Mouse (Mus musculus) MEL (cell line): Measurements from ENCODE around the gene Vsig8. TPM values are rescaled to one million over a fixed set of nuclear protein-coding genes. Genes with fewer than 3 reads are reported as not detected.

Source experiments
- DNase-seq: peaks from one replicate; pipeline ENCODE4 v3.0.0; 2011; ENCODE audit warnings: low read depth, low spot score
- H3K27ac ChIP-seq: 2 replicates; pipeline ENCODE4 v1.5.1; 2012; ENCODE audit warnings: low read depth, mild to moderate bottlenecking, control low read depth, low read length, moderate library complexity; ENCODE audit not compliant: control insufficient read depth
- H3K27me3 ChIP-seq, 2 experiments: fragments of 150-350 bp in 1 of 2; sonication (generic) in 1 of 2; 2 replicates each; pipeline ENCODE4 v1.6.1; 2012; ENCODE audit warnings: low read length in 2 of 2, mild to moderate bottlenecking in 2 of 2, improper control_type of control experiment in 1 of 2, moderate library complexity in 1 of 2; ENCODE audit not compliant: insufficient read depth in 2 of 2, control insufficient read depth in 1 of 2
- H3K36me3 ChIP-seq, 2 experiments: 2 replicates each; pipeline ENCODE4 v1.6.1; 2012 to 2014; ENCODE audit warnings: low read length in 2 of 2, improper control_type of control experiment in 1 of 2, inconsistent platforms in 1 of 2, mild to moderate bottlenecking in 1 of 2; ENCODE audit not compliant: insufficient read depth in 2 of 2, control insufficient read depth in 1 of 2
- H3K4me1 ChIP-seq, 2 experiments: fragments of 150-350 bp in 1 of 2; sonication (generic) in 1 of 2; 2 replicates each; pipeline ENCODE4 v1.6.1; 2012; ENCODE audit warnings: low read length in 2 of 2, improper control_type of control experiment in 1 of 2, mild to moderate bottlenecking in 1 of 2; ENCODE audit not compliant: insufficient read depth in 2 of 2, control insufficient read depth in 1 of 2
- H3K4me3 ChIP-seq, 2 experiments: fragments of 150-350 bp in 1 of 2; sonication (generic) in 1 of 2; 2 replicates each; pipeline ENCODE4 v1.5.1; 2012; ENCODE audit warnings: low read depth in 2 of 2, low read length in 2 of 2, mild to moderate bottlenecking in 2 of 2, moderate library complexity in 2 of 2, control low read depth in 1 of 2, improper control_type of control experiment in 1 of 2; ENCODE audit not compliant: control insufficient read depth in 1 of 2, insufficient read depth in 1 of 2
- H3K79me2 ChIP-seq: 2 replicates; pipeline ENCODE4 v1.6.1; 2012; ENCODE audit warnings: mild to moderate bottlenecking, low read length, moderate library complexity; ENCODE audit not compliant: control insufficient read depth, poor library complexity, insufficient read depth
- H3K9ac ChIP-seq: 2 replicates; pipeline ENCODE4 v1.6.1; 2012; ENCODE audit warnings: low read depth, mild to moderate bottlenecking, control low read depth, low read length, moderate library complexity; ENCODE audit not compliant: control insufficient read depth, poor library complexity, severe bottlenecking
- H3K9me3 ChIP-seq: fragments of 150-350 bp; sonication (generic); replicated peaks from 2 replicates; pipeline ENCODE4 v1.6.1; 2012; ENCODE audit warnings: mild to moderate bottlenecking, low read length, improper control_type of control experiment, moderate library complexity; ENCODE audit not compliant: insufficient read depth
- BHLHE40 ChIP-seq: IDR thresholded peaks from 2 replicates; pipeline ENCODE4 v1.6.1; 2012; ENCODE audit warnings: low read depth, mild to moderate bottlenecking, inconsistent platforms, low read length, improper control_type of control experiment, borderline replicate concordance
- CHD2 ChIP-seq: IDR thresholded peaks from 2 replicates; pipeline ENCODE4 v1.6.1; 2011; ENCODE audit warnings: low read length, improper control_type of control experiment
- CTCF ChIP-seq, 3 experiments: IDR thresholded peaks in 2 of 3; conservative IDR thresholded peaks in 1 of 3; 2 replicates each; pipeline ENCODE4 v1.5.1; 2011 to 2012; ENCODE audit warnings: low read length in 3 of 3, low read depth in 2 of 3, mild to moderate bottlenecking in 2 of 3, improper control_type of control experiment in 1 of 3, inconsistent platforms in 1 of 3, mixed read lengths in 1 of 3, moderate library complexity in 1 of 3; ENCODE audit not compliant: control insufficient read depth in 1 of 3, insufficient read depth in 1 of 3, poor library complexity in 1 of 3, severe bottlenecking in 1 of 3
- E2F4 ChIP-seq: IDR thresholded peaks from 2 replicates; pipeline ENCODE4 v1.6.1; 2011; ENCODE audit warnings: low read depth, low read length, improper control_type of control experiment, borderline replicate concordance
- ELF1 ChIP-seq: IDR thresholded peaks from 2 replicates; pipeline ENCODE4 v1.6.1; 2014; ENCODE audit warnings: low read depth, mild to moderate bottlenecking, inconsistent platforms, low read length, improper control_type of control experiment, moderate library complexity
- EP300 ChIP-seq, 2 experiments: IDR thresholded peaks; 2 replicates each; pipeline ENCODE4 v1.6.1; 2011; ENCODE audit warnings: improper control_type of control experiment in 2 of 2, low read length in 2 of 2, low read depth in 1 of 2, mild to moderate bottlenecking in 1 of 2
- ETS1 ChIP-seq: IDR thresholded peaks from 2 replicates; pipeline ENCODE4 v1.6.1; 2012; ENCODE audit warnings: low read depth, mild to moderate bottlenecking, inconsistent platforms, low read length, improper control_type of control experiment, moderate library complexity
- GATA1 ChIP-seq: IDR thresholded peaks from 2 replicates; pipeline ENCODE4 v1.6.1; 2011; ENCODE audit warnings: low read depth, low read length, improper control_type of control experiment
- MAFK ChIP-seq: IDR thresholded peaks from 2 replicates; pipeline ENCODE4 v1.6.1; 2011; ENCODE audit warnings: low read depth, mild to moderate bottlenecking, low read length, improper control_type of control experiment, borderline replicate concordance
- MAX ChIP-seq: IDR thresholded peaks from 2 replicates; pipeline ENCODE4 v1.6.1; 2011; ENCODE audit warnings: low read length, improper control_type of control experiment
- MAZ ChIP-seq: IDR thresholded peaks from 2 replicates; pipeline ENCODE4 v1.6.1; 2012; ENCODE audit warnings: low read depth, mild to moderate bottlenecking, inconsistent platforms, low read length, improper control_type of control experiment
- MEF2A ChIP-seq: IDR thresholded peaks from 2 replicates; pipeline ENCODE4 v1.6.1; 2014; ENCODE audit warnings: low read depth, mild to moderate bottlenecking, inconsistent platforms, low read length, improper control_type of control experiment; ENCODE audit not compliant: poor library complexity, insufficient replicate concordance, severe bottlenecking; ENCODE audit errors: extremely low read depth
- MYC ChIP-seq: IDR thresholded peaks from 2 replicates; pipeline ENCODE4 v1.6.1; 2011; ENCODE audit warnings: low read depth, mild to moderate bottlenecking, low read length, improper control_type of control experiment, moderate library complexity
- RAD21 ChIP-seq: IDR thresholded peaks from 2 replicates; pipeline ENCODE4 v1.6.1; 2011; ENCODE audit warnings: mild to moderate bottlenecking, low read depth, low read length, improper control_type of control experiment
- SIN3A ChIP-seq: IDR thresholded peaks from 2 replicates; pipeline ENCODE4 v1.6.1; 2012; ENCODE audit warnings: low read length, improper control_type of control experiment, inconsistent platforms
- SMC3 ChIP-seq: IDR thresholded peaks from 2 replicates; pipeline ENCODE4 v1.6.1; 2011; ENCODE audit warnings: low read depth, low read length, improper control_type of control experiment
- TAL1 ChIP-seq: IDR thresholded peaks from 2 replicates; pipeline ENCODE4 v1.6.1; 2012; ENCODE audit warnings: mild to moderate bottlenecking, inconsistent platforms, low read length, moderate library complexity, mixed read lengths
- TCF12 ChIP-seq: IDR thresholded peaks from 2 replicates; pipeline ENCODE4 v1.6.1; 2014; ENCODE audit warnings: low read depth, mild to moderate bottlenecking, inconsistent platforms, low read length, improper control_type of control experiment, moderate library complexity
- USF1 ChIP-seq: IDR thresholded peaks from 2 replicates; pipeline ENCODE4 v1.6.1; 2014; ENCODE audit warnings: low read depth, mild to moderate bottlenecking, inconsistent platforms, low read length, improper control_type of control experiment, moderate library complexity
- ZC3H11A ChIP-seq: IDR thresholded peaks from 2 replicates; pipeline ENCODE4 v1.6.1; 2012; ENCODE audit warnings: low read depth, mild to moderate bottlenecking, inconsistent platforms, low read length, improper control_type of control experiment
- ZKSCAN1 ChIP-seq: IDR thresholded peaks from 2 replicates; pipeline ENCODE4 v1.6.1; 2012; ENCODE audit warnings: low read depth, mild to moderate bottlenecking, inconsistent platforms, low read length, improper control_type of control experiment, moderate library complexity
- ZNF384 ChIP-seq: IDR thresholded peaks from 2 replicates; pipeline ENCODE4 v1.6.1; 2012; ENCODE audit warnings: low read depth, mild to moderate bottlenecking, inconsistent platforms, low read length, improper control_type of control experiment
- polyA plus RNA-seq, 2 experiments: library from polyadenylated mRNA; stranded (reverse) in 1 of 2; unstranded in 1 of 2; fragments of >175 nt in 1 of 2; fragments of >200 nt in 1 of 2; gene quantifications; 2 replicates each; pipeline versions ENCODE4 v1.2.1 to v1.2.4; 2012; ENCODE audit warnings: low replicate concordance in 2 of 2, low read depth in 1 of 2; ENCODE audit not compliant: insufficient read length in 2 of 2, insufficient read depth in 1 of 2, missing spikeins in 1 of 2
- total RNA-seq: library from RNA; depleted of rRNA; stranded (reverse); fragments of 300-350 nt; gene quantifications from 2 replicates; pipeline ENCODE4 v1.2.3, GENCODE M21; 2012

The Vsig8 gene
- total and polyA plus RNA-seq, 3 experiments, result not detected

- H3K4me1 ChIP-seq, result peaks cover 5 to 25% of the 10 kb centered on the region in 2 experiments
- no peaks in the 10 kb centered on the region for H3K79me2 ChIP-seq
- H3K4me3 ChIP-seq, result no peak overlapping the region
- peaks cover 0 to 19% of the 10 kb centered on the region in 2 experiments; a peak in 2 of 4 replicates for H3K36me3 ChIP-seq
- H3K27ac ChIP-seq, result no peak overlapping the region
- DNase-seq, result no peak
- H3K9ac ChIP-seq, result no peak overlapping the region
- H3K27me3 ChIP-seq, result no peaks in the 10 kb centered on the region
- TF ChIP-seq BHLHE40 (no peak), MEF2A (no peak), SIN3A (no peak), ZNF384 (no peak), MAFK (no peak), GATA1 (no peak), ZKSCAN1 (no peak), SMC3 (no peak), TCF12 (no peak), TAL1 (no peak), CHD2 (no peak), MYC (no peak), ETS1 (no peak), ELF1 (no peak), ZC3H11A (no peak), USF1 (no peak), MAX (no peak), MAZ (no peak), CTCF (IDR thresholded peaks at IDR 0.05 in 2 of 3, conservative IDR thresholded peaks at IDR 0.05 in 1 of 3; ENCODE audit: control insufficient read depth in 1 of 3, insufficient read depth in 1 of 3, low read depth in 2 of 3, low read length in 3 of 3, poor library complexity in 1 of 3, severe bottlenecking in 1 of 3) (no peak)
- TF ChIP-seq, all 39 proteins: peak for 0
- H3K9me3 ChIP-seq, result no peaks in the 10 kb centered on the region
Observed at GRCm38 (mm10) chr1:172527431-172527830, 28.3 kb upstream of the Vsig8 start.

GRCm38 (mm10) chr1:172528701-172529100 lies 27.0 kb upstream of the Vsig8 start:
- peak; percentile 80 for DNase-seq
- Histone ChIP-seq H3K79me2 (no peaks in the 10 kb centered on the region), H3K9ac (no peak overlapping the region), H3K4me1 (peaks cover 5 to 25% of the 10 kb centered on the region in 2 experiments), H3K4me3 (no peak overlapping the region), H3K36me3 (peaks cover 0 to 19% of the 10 kb centered on the region in 2 experiments; a peak in 2 of 4 replicates), H3K27ac (no peak overlapping the region), H3K9me3 (no peaks in the 10 kb centered on the region), H3K27me3 (peaks cover under 1 to 3% of the 10 kb centered on the region in 2 experiments; a peak in 3 of 4 replicates)
- TF ChIP-seq CTCF (IDR thresholded peaks at IDR 0.05 in 2 of 3, conservative IDR thresholded peaks at IDR 0.05 in 1 of 3; ENCODE audit: control insufficient read depth in 1 of 3, insufficient read depth in 1 of 3, low read depth in 2 of 3, low read length in 3 of 3, poor library complexity in 1 of 3, severe bottlenecking in 1 of 3) (peak; percentile 81 to 98 (median 96)), E2F4 (no peak), ZC3H11A (peak; percentile 70), EP300 (IDR thresholded peaks at IDR 0.05; ENCODE audit: low read depth in 1 of 2, low read length in 2 of 2) (no peak), MAFK (no peak), RAD21 (peak; percentile 78), SMC3 (peak; percentile 84), MAZ (no peak), ELF1 (0 out of 2 replicates have a peak, but pooled peaks have one; percentile 33)
